Mouse (Mus musculus) olfactory bulb, adult 2 months (tissue): ENCODE measurements at regions not wholly inside any gene's neighbourhood (a gene's known extent, or its start where the extent isn't known, plus 50 kb on each side); places are given as distances from the start of the nearest gene placed in this dataset.

Experiments
- CTCF ChIP-seq: fragments of 200-500 bp; IDR thresholded peaks from 2 replicates; pipeline ENCODE4 v1.5.1; 2012; ENCODE audit warnings: low read depth, mild to moderate bottlenecking, low read length, moderate library complexity; ENCODE audit not compliant: insufficient read depth
- POLR2A ChIP-seq: fragments of 200-500 bp; IDR thresholded peaks from 2 replicates; pipeline ENCODE4 v1.6.1; 2012; ENCODE audit warnings: mild to moderate bottlenecking, low read depth, low read length, moderate library complexity; ENCODE audit not compliant: insufficient read depth

DNA sequence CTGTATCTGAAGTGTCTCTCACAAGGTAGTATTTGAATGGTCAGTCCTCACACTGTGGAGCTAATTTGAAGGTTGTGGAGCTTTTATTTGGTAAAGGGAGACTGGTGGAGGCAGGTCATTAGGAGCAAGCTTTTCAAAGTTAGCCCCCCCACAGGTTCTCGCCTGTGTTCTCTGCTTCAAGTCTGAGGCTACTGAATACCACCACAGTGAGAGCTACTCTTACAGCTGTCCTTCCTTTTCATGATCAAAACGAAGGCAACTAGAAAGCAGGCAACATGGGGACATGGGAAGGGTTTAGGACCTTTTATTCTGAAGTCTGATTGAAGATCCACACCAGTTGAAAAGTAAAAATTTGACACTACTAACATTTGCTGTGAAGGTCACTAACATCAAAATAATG lies 645.2 kb upstream of the Pou3f2 start:
- TF ChIP-seq POLR2A (no peak), CTCF (no peak)
